Mouse (Mus musculus) MEL (cell line): ENCODE data around the gene Col6a5. TPM values are rescaled to one million over a fixed set of nuclear protein-coding genes. Genes with fewer than 3 reads are reported as not detected.

Experiments
- DNase-seq: peaks from one replicate; pipeline ENCODE4 v3.0.0; 2011; ENCODE audit warnings: low read depth, low spot score
- H3K27ac ChIP-seq: 2 replicates; pipeline ENCODE4 v1.5.1; 2012; ENCODE audit warnings: low read depth, mild to moderate bottlenecking, control low read depth, low read length, moderate library complexity; ENCODE audit not compliant: control insufficient read depth
- H3K27me3 ChIP-seq, 2 experiments: fragments of 150-350 bp in 1 of 2; sonication (generic) in 1 of 2; 2 replicates each; pipeline ENCODE4 v1.6.1; 2012; ENCODE audit warnings: low read length in 2 of 2, mild to moderate bottlenecking in 2 of 2, improper control_type of control experiment in 1 of 2, moderate library complexity in 1 of 2; ENCODE audit not compliant: insufficient read depth in 2 of 2, control insufficient read depth in 1 of 2
- H3K36me3 ChIP-seq, 2 experiments: 2 replicates each; pipeline ENCODE4 v1.6.1; 2012 to 2014; ENCODE audit warnings: low read length in 2 of 2, improper control_type of control experiment in 1 of 2, inconsistent platforms in 1 of 2, mild to moderate bottlenecking in 1 of 2; ENCODE audit not compliant: insufficient read depth in 2 of 2, control insufficient read depth in 1 of 2
- H3K4me1 ChIP-seq, 2 experiments: fragments of 150-350 bp in 1 of 2; sonication (generic) in 1 of 2; 2 replicates each; pipeline ENCODE4 v1.6.1; 2012; ENCODE audit warnings: low read length in 2 of 2, improper control_type of control experiment in 1 of 2, mild to moderate bottlenecking in 1 of 2; ENCODE audit not compliant: insufficient read depth in 2 of 2, control insufficient read depth in 1 of 2
- H3K4me3 ChIP-seq, 2 experiments: fragments of 150-350 bp in 1 of 2; sonication (generic) in 1 of 2; 2 replicates each; pipeline ENCODE4 v1.5.1; 2012; ENCODE audit warnings: low read depth in 2 of 2, low read length in 2 of 2, mild to moderate bottlenecking in 2 of 2, moderate library complexity in 2 of 2, control low read depth in 1 of 2, improper control_type of control experiment in 1 of 2; ENCODE audit not compliant: control insufficient read depth in 1 of 2, insufficient read depth in 1 of 2
- H3K79me2 ChIP-seq: 2 replicates; pipeline ENCODE4 v1.6.1; 2012; ENCODE audit warnings: mild to moderate bottlenecking, low read length, moderate library complexity; ENCODE audit not compliant: control insufficient read depth, poor library complexity, insufficient read depth
- H3K9ac ChIP-seq: 2 replicates; pipeline ENCODE4 v1.6.1; 2012; ENCODE audit warnings: low read depth, mild to moderate bottlenecking, control low read depth, low read length, moderate library complexity; ENCODE audit not compliant: control insufficient read depth, poor library complexity, severe bottlenecking
- H3K9me3 ChIP-seq: fragments of 150-350 bp; sonication (generic); replicated peaks from 2 replicates; pipeline ENCODE4 v1.6.1; 2012; ENCODE audit warnings: mild to moderate bottlenecking, low read length, improper control_type of control experiment, moderate library complexity; ENCODE audit not compliant: insufficient read depth
- SIN3A ChIP-seq: IDR thresholded peaks from 2 replicates; pipeline ENCODE4 v1.6.1; 2012; ENCODE audit warnings: low read length, improper control_type of control experiment, inconsistent platforms
- polyA plus RNA-seq, 2 experiments: library from polyadenylated mRNA; stranded (reverse) in 1 of 2; unstranded in 1 of 2; fragments of >175 nt in 1 of 2; fragments of >200 nt in 1 of 2; gene quantifications; 2 replicates each; pipeline versions ENCODE4 v1.2.1 to v1.2.4; 2012; ENCODE audit warnings: low replicate concordance in 2 of 2, low read depth in 1 of 2; ENCODE audit not compliant: insufficient read length in 2 of 2, insufficient read depth in 1 of 2, missing spikeins in 1 of 2
- total RNA-seq: library from RNA; depleted of rRNA; stranded (reverse); fragments of 300-350 nt; gene quantifications from 2 replicates; pipeline ENCODE4 v1.2.3, GENCODE M21; 2012; rRNA removed

Col6a5 gene
- total and polyA plus RNA-seq, 3 experiments = not detected

DNA sequence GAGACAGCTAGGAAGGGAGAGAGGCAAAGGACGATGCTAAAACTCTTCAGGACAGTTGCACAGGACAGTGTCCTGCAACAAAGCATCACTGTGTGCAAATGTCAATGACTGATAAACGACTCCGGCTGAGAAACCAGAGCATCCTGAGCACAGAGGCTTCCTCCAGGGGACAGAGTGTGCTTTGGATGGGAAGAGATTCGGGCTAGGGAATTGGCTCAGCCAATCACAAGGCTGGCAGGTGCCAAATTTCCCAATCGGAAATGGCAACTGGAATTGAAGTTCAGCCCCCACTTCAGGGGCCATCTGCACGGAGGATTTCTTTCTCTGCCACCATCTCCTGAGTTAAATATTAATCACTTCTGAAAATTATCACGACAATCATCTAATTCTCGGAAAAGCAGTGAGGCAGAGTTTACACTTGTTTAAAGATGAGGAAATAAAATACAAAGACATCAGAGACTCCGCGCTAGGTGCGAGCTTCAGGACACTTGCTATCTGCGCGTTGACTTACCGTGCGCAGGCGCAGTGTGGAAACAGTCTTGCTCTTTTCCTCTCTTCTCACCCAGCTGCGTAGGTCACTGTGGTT is 151.4 kb downstream of the Col6a5 start:
- Histone ChIP-seq H3K36me3 (no peaks in the 10 kb centered on the region), H3K9me3 (no peaks in the 10 kb centered on the region), H3K79me2 (no peaks in the 10 kb centered on the region), H3K27me3 (no peaks in the 10 kb centered on the region), H3K4me3 (no peak overlapping the region), H3K27ac (no peak overlapping the region), H3K9ac (no peak overlapping the region), H3K4me1 (no peaks in the 10 kb centered on the region)
- DNase-seq = no peak
- TF ChIP-seq SIN3A = no peak

Other genes with a start within 250 kb of the Col6a5 start
- not detected in 2 replicates for gene Col6a6, start 132.5 kb downstream of the Col6a5 start, total RNA-seq
- gene Col6a6, start 132.5 kb downstream of the Col6a5 start, polyA plus RNA-seq = not detected
- gene Col6a4, start 136.1 kb upstream of the Col6a5 start, total RNA-seq = not detected in 2 replicates
- gene Col6a4, start 136.1 kb upstream of the Col6a5 start, polyA plus RNA-seq = not detected
- gene Glyctk, start 197.5 kb upstream of the Col6a5 start, total RNA-seq = 3.1 and 3.2 TPM in 2 replicates
- gene Glyctk, start 197.5 kb upstream of the Col6a5 start, polyA plus RNA-seq = 1 to 10 TPM in 1 of 2 experiments, not detected in 1; 3.3 TPM
- gene Wdr82, start 210.3 kb upstream of the Col6a5 start, total RNA-seq = 72.2 and 78.0 TPM in 2 replicates
- 100 to 1,000 TPM in 1 of 2 experiments, 10 to 100 TPM in 1; 41.7 to 108 TPM for gene Wdr82, start 210.3 kb upstream of the Col6a5 start, polyA plus RNA-seq
- 29.4 and 34.2 TPM in 2 replicates for gene Ppm1m, start 239.1 kb upstream of the Col6a5 start, total RNA-seq
- 10 to 100 TPM in 1 of 2 experiments, not detected in 1; 47.2 TPM for gene Ppm1m, start 239.1 kb upstream of the Col6a5 start, polyA plus RNA-seq
- 63.9 and 66.8 TPM in 2 replicates for gene Twf2, start 242.5 kb upstream of the Col6a5 start, total RNA-seq
- gene Twf2, start 242.5 kb upstream of the Col6a5 start, polyA plus RNA-seq = 100 to 1,000 TPM in 1 of 2 experiments, not detected in 1; 101 TPM